Comparison of ENCODE assay signal across 24 mouse cellular contexts in the genomic region with DNA sequence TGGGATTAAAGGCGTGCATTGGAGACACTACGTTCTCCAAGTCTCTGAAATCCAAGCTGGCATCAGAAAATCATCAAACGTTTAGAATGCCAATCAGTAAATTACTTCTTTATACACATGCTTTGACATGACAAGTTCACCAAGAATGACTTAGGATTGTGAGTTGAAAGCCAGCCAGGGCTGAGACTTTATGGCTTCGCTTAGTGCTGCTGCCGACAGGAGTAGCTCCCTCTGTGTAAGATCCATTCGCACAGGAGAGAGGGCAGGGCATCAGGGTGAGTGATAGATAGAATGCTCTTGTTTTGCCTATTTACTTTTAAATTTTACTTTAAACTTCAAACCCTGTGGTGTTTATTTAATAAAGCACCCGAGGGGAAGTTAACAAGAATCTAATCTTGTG. TPM values are rescaled to one million over a fixed set of nuclear protein-coding genes. Genes with fewer than 3 reads are reported as not detected.
DNase-seq lines count a peak whose midpoint lies in the region; ATAC-seq and TF ChIP-seq lines count a peak whose summit lies in the region.
"Had no signal": no experiment of that assay in that cellular context is flagged by ENCODE, and none has a peak within 500 bp of the region (broad histone marks: within the 10 kb centered on the region; RNA-seq: fewer than 3 reads in every experiment).

No protein-coding gene starts in this region.

- H3K4me3 ChIP-seq in liver, embryonic 15.5 days (replicated peaks), result peak overlapping the region; percentile 53; the same call in 1 of the 2 replicates
- H3K4me3 ChIP-seq in liver, embryonic 11.5 days (ENCODE audit: low read depth, low read length), result no peak overlapping the region
- peak overlapping the region; percentile 36 to 69 for H3K4me3 ChIP-seq in MEL (ENCODE audit: control insufficient read depth in 1 of 2, insufficient read depth in 1 of 2, low read depth in 2 of 2, low read length in 2 of 2)
- peak overlapping the region; percentile 72 for H3K4me3 ChIP-seq in bone marrow macrophage, adult 2 months (ENCODE audit: insufficient read depth, low read length)
- H3K4me3 ChIP-seq: forebrain, embryonic 10.5 days; forebrain, embryonic 13.5 days; hindbrain, embryonic 12.5 days; hindbrain, embryonic 15.5 days had no signal

- no peak for ATAC-seq in liver, embryonic 15.5 days (ENCODE audit: insufficient read depth)
- no peak for ATAC-seq in liver, embryonic 11.5 days (replicated peaks; ENCODE audit: low FRiP score)
- ATAC-seq in megakaryocyte, adult 5-6 weeks (ENCODE audit: poor library complexity, severe bottlenecking), result 0 out of 2 replicates have a peak, but pooled peaks have one; percentile 20

- no peak for TF ChIP-seq RAD21 in MEL (IDR thresholded peaks at IDR 0.05; ENCODE audit: low read depth, low read length)

- TF ChIP-seq EP300 in MEL (IDR thresholded peaks at IDR 0.05; ENCODE audit: low read depth in 1 of 2, low read length in 2 of 2), result no peak

- H3K79me2 ChIP-seq in MEL (ENCODE audit: control insufficient read depth, insufficient read depth, low read length, poor library complexity), result no peaks in the 10 kb centered on the region

- 63% methylated on average over 7 of the region's 7 CpGs for WGBS in liver, embryonic 15.5 days (ENCODE audit: insufficient replicate concordance)
- WGBS in liver, embryonic 11.5 days, result 83% methylated on average over 7 of the region's 7 CpGs

- no peaks in the 10 kb centered on the region for H3K36me3 ChIP-seq in liver, embryonic 15.5 days (replicated peaks)
- no peaks in the 10 kb centered on the region for H3K36me3 ChIP-seq in liver, embryonic 11.5 days (ENCODE audit: control insufficient read depth, insufficient read depth, low read length)
- H3K36me3 ChIP-seq in MEL (ENCODE audit: control insufficient read depth in 1 of 2, insufficient read depth in 2 of 2, low read length in 2 of 2), result peaks cover 0 to 20% of the 10 kb centered on the region in 2 experiments; a peak in 2 of 4 replicates
- H3K36me3 ChIP-seq: forebrain, embryonic 10.5 days; hindbrain, embryonic 12.5 days; hindbrain, embryonic 15.5 days had no signal

- H3K4me2 ChIP-seq in liver, embryonic 15.5 days, result peak overlapping the region; percentile 69
- no peak overlapping the region for H3K4me2 ChIP-seq in liver, embryonic 11.5 days
- H3K4me2 ChIP-seq: forebrain, embryonic 13.5 days; heart, embryonic 11.5 days; hindbrain, embryonic 12.5 days; hindbrain, embryonic 15.5 days had no signal

- no peaks in the 10 kb centered on the region for H3K9me3 ChIP-seq in liver, embryonic 15.5 days (replicated peaks)
- H3K9me3 ChIP-seq in liver, embryonic 11.5 days (ENCODE audit: control insufficient read depth, low read length), result no peaks in the 10 kb centered on the region
- H3K9me3 ChIP-seq in MEL (replicated peaks; ENCODE audit: insufficient read depth, low read length), result no peaks in the 10 kb centered on the region
- H3K9me3 ChIP-seq: forebrain, embryonic 10.5 days; forebrain, embryonic 13.5 days; hindbrain, embryonic 12.5 days; hindbrain, embryonic 15.5 days had no signal

- no peak overlapping the region for H3K27ac ChIP-seq in liver, embryonic 15.5 days (replicated peaks)
- no peak overlapping the region for H3K27ac ChIP-seq in liver, embryonic 11.5 days (ENCODE audit: low read depth, low read length)
- peak overlapping the region; percentile 9; the same call in 1 of the 2 replicates for H3K27ac ChIP-seq in MEL (ENCODE audit: control insufficient read depth, low read depth, low read length)
- peak overlapping the region; percentile 71 for H3K27ac ChIP-seq in bone marrow macrophage, adult 2 months (ENCODE audit: insufficient read depth, low read depth, low read length)
- H3K27ac ChIP-seq: forebrain, embryonic 10.5 days; forebrain, embryonic 13.5 days; gastrocnemius, adult 2 months; hindbrain, embryonic 12.5 days; hindbrain, embryonic 15.5 days had no signal

- TF ChIP-seq POLR2A in MEL (IDR thresholded peaks at IDR 0.05; ENCODE audit: control insufficient read depth in 1 of 2, insufficient read depth in 1 of 2, low read depth in 1 of 2, low read length in 2 of 2, poor library complexity in 1 of 2), result no peak
- no peak for TF ChIP-seq POLR2A in bone marrow macrophage, adult 2 months (IDR thresholded peaks at IDR 0.05; ENCODE audit: borderline replicate concordance, low read depth, low read length)

- DNase-seq in liver, embryonic 11.5 days (ENCODE audit: low spot score), result no peak
- peak; percentile 65 for DNase-seq in MEL (ENCODE audit: low read depth, low spot score)
- no peak for DNase-seq in cerebellum, postnatal 10 days
- no peak for DNase-seq in gastrocnemius, adult 18-20 months (ENCODE audit: low spot score)
- no peak for DNase-seq in lung, postnatal 25 days (ENCODE audit: low spot score)
- DNase-seq: adrenal gland, adult 8-10 months; adrenal gland, postnatal 25 days; cerebellum, adult 11-12 months; cerebellum, adult 8-10 months; gastrocnemius, adult 2 months; gastrocnemius, postnatal 14 days; heart, adult 11 months had no signal

- H3K27me3 ChIP-seq in liver, embryonic 15.5 days, result no peaks in the 10 kb centered on the region
- H3K27me3 ChIP-seq in liver, embryonic 11.5 days (replicated peaks; ENCODE audit: control insufficient read depth, insufficient read depth, low read length), result no peaks in the 10 kb centered on the region
- no peaks in the 10 kb centered on the region for H3K27me3 ChIP-seq in MEL (ENCODE audit: control insufficient read depth in 1 of 2, insufficient read depth in 2 of 2, low read length in 2 of 2)
- H3K27me3 ChIP-seq: forebrain, embryonic 13.5 days; hindbrain, embryonic 12.5 days; hindbrain, embryonic 15.5 days had no signal

- peaks cover 14% of the 10 kb centered on the region for H3K4me1 ChIP-seq in liver, embryonic 15.5 days (replicated peaks)
- peaks cover 2% of the 10 kb centered on the region; the same call in 1 of the 2 replicates for H3K4me1 ChIP-seq in liver, embryonic 11.5 days (replicated peaks; ENCODE audit: control insufficient read depth, insufficient read depth, low read length)
- peaks cover 4 to 9% of the 10 kb centered on the region in 2 experiments for H3K4me1 ChIP-seq in MEL (ENCODE audit: control insufficient read depth in 1 of 2, insufficient read depth in 2 of 2, low read length in 2 of 2)
- peaks cover 29% of the 10 kb centered on the region for H3K4me1 ChIP-seq in bone marrow macrophage, adult 2 months (ENCODE audit: control insufficient read depth, insufficient read depth, low read length)
- H3K4me1 ChIP-seq: forebrain, embryonic 10.5 days; forebrain, embryonic 13.5 days; hindbrain, embryonic 12.5 days; hindbrain, embryonic 15.5 days had no signal

- H3K9ac ChIP-seq in liver, embryonic 15.5 days, result no peak overlapping the region
- no peak overlapping the region for H3K9ac ChIP-seq in liver, embryonic 11.5 days (ENCODE audit: low read depth, low read length)
- peak overlapping the region; percentile 38 for H3K9ac ChIP-seq in MEL (ENCODE audit: control insufficient read depth, low read depth, low read length, poor library complexity, severe bottlenecking)
- H3K9ac ChIP-seq: forebrain, embryonic 13.5 days; hindbrain, embryonic 12.5 days; hindbrain, embryonic 15.5 days had no signal

- no peak for TF ChIP-seq CTCF in MEL (IDR thresholded peaks at IDR 0.05 in 2 of 3, conservative IDR thresholded peaks at IDR 0.05 in 1 of 3; ENCODE audit: control insufficient read depth in 1 of 3, insufficient read depth in 1 of 3, low read depth in 2 of 3, low read length in 3 of 3, poor library complexity in 1 of 3, severe bottlenecking in 1 of 3)
- TF ChIP-seq CTCF in bone marrow macrophage, adult 2 months (IDR thresholded peaks at IDR 0.05; ENCODE audit: low read depth, low read length), result no peak

RNA-seq across cellular contexts. Expression of a gene that starts 2.0 kb away (rescaled TPM):
- polyA plus RNA-seq in liver, embryonic 15.5 days (2015; fragmentation: Nextera tagmentation; extraction: Ambion mirVana), result 3.5 and 3.8 TPM in 2 replicates
- polyA plus RNA-seq in liver, embryonic 11.5 days (2014; fragmentation: Nextera tagmentation; extraction: Ambion mirVana), result 5.9 and 6.1 TPM in 2 replicates
- 1.4 and 2.0 TPM in 2 replicates for total RNA-seq in MEL (2012; rRNA removed)
- polyA plus RNA-seq in MEL (2012; ENCODE audit: insufficient read depth in 1 of 2, insufficient read length in 2 of 2, low read depth in 1 of 2, low replicate concordance in 2 of 2, missing spikeins in 1 of 2), result 1 to 10 TPM in 1 of 2 experiments, not detected in 1; 1.6 TPM
- polyA plus RNA-seq in bone marrow macrophage, adult 2 months (2012; ENCODE audit: insufficient read depth, insufficient read length, missing spikeins), result 97.6 and 98.0 TPM in 2 replicates
- total RNA-seq in megakaryocyte, adult 5-6 weeks (2015), result 29.0 and 36.0 TPM in 2 replicates
- 16.3 and 18.5 TPM in 2 replicates for total RNA-seq in megakaryocyte, adult 5-6 weeks (2017)
- total RNA-seq in gastrocnemius, adult 18-20 months (2021), result under 1 TPM in 1 of 2 experiments, not detected in 1; 0.32 TPM
- total RNA-seq: adrenal gland, postnatal 25 days had no signal

RNA-seq across cellular contexts. Expression of a gene that starts 21.3 kb away (rescaled TPM):
- 13.3 and 15.4 TPM in 2 replicates for polyA plus RNA-seq in liver, embryonic 15.5 days (2015; fragmentation: Nextera tagmentation; extraction: Ambion mirVana)
- 30.3 and 32.5 TPM in 2 replicates for polyA plus RNA-seq in liver, embryonic 11.5 days (2014; fragmentation: Nextera tagmentation; extraction: Ambion mirVana)
- total RNA-seq in MEL (2012; rRNA removed), result 10.1 and 14.4 TPM in 2 replicates
- 10 to 100 TPM in 1 of 2 experiments, not detected in 1; 10.7 TPM for polyA plus RNA-seq in MEL (2012; ENCODE audit: insufficient read depth in 1 of 2, insufficient read length in 2 of 2, low read depth in 1 of 2, low replicate concordance in 2 of 2, missing spikeins in 1 of 2)
- 21.0 and 29.4 TPM in 2 replicates for polyA plus RNA-seq in bone marrow macrophage, adult 2 months (2012; ENCODE audit: insufficient read depth, insufficient read length, missing spikeins)
- total RNA-seq in megakaryocyte, adult 5-6 weeks (2015), result 5.8 and 17.2 TPM in 2 replicates
- 11.1 and 13.2 TPM in 2 replicates for total RNA-seq in megakaryocyte, adult 5-6 weeks (2017)
- 1 to 10 TPM; 6.1 to 8.8 TPM for total RNA-seq in gastrocnemius, adult 18-20 months (2021)

RNA-seq across cellular contexts. Expression of a gene that starts 43.4 kb away (rescaled TPM):
- 2.1 TPM in 2 replicates for polyA plus RNA-seq in liver, embryonic 15.5 days (2015; fragmentation: Nextera tagmentation; extraction: Ambion mirVana)
- 10.1 and 10.4 TPM in 2 replicates for polyA plus RNA-seq in liver, embryonic 11.5 days (2014; fragmentation: Nextera tagmentation; extraction: Ambion mirVana)
- total RNA-seq in MEL (2012; rRNA removed), result 8.8 and 9.0 TPM in 2 replicates
- 10 to 100 TPM in 1 of 2 experiments, not detected in 1; 20.8 TPM for polyA plus RNA-seq in MEL (2012; ENCODE audit: insufficient read depth in 1 of 2, insufficient read length in 2 of 2, low read depth in 1 of 2, low replicate concordance in 2 of 2, missing spikeins in 1 of 2)
- polyA plus RNA-seq in bone marrow macrophage, adult 2 months (2012; ENCODE audit: insufficient read depth, insufficient read length, missing spikeins), result 5.4 and 5.8 TPM in 2 replicates
- 8.6 and 11.2 TPM in 2 replicates for total RNA-seq in megakaryocyte, adult 5-6 weeks (2015)
- 13.4 and 15.1 TPM in 2 replicates for total RNA-seq in megakaryocyte, adult 5-6 weeks (2017)
- 1 to 10 TPM; 2.6 to 3.1 TPM for total RNA-seq in gastrocnemius, adult 18-20 months (2021)

RNA-seq across cellular contexts. Expression of a gene that starts 44.0 kb away (rescaled TPM):
- polyA plus RNA-seq in liver, embryonic 15.5 days (2015; fragmentation: Nextera tagmentation; extraction: Ambion mirVana), result 0.37 and 0.56 TPM in 2 replicates
- polyA plus RNA-seq in liver, embryonic 11.5 days (2014; fragmentation: Nextera tagmentation; extraction: Ambion mirVana), result 0.17 and 0.51 TPM in 2 replicates
- 0.82 and 1.1 TPM in 2 replicates for total RNA-seq in MEL (2012; rRNA removed)
- polyA plus RNA-seq in MEL (2012; ENCODE audit: insufficient read depth in 1 of 2, insufficient read length in 2 of 2, low read depth in 1 of 2, low replicate concordance in 2 of 2, missing spikeins in 1 of 2), result 1 to 10 TPM in 1 of 2 experiments, not detected in 1; 1.6 TPM
- 33.5 and 34.4 TPM in 2 replicates for polyA plus RNA-seq in bone marrow macrophage, adult 2 months (2012; ENCODE audit: insufficient read depth, insufficient read length, missing spikeins)
- 6.8 and 8.2 TPM in 2 replicates for total RNA-seq in megakaryocyte, adult 5-6 weeks (2015)
- total RNA-seq in megakaryocyte, adult 5-6 weeks (2017), result 4.3 and 5.5 TPM in 2 replicates
- not detected for total RNA-seq in gastrocnemius, adult 18-20 months (2021)
- total RNA-seq: adrenal gland, postnatal 25 days; gastrocnemius, adult 2 months; gastrocnemius, postnatal 14 days; heart, postnatal 25 days had no signal
- polyA plus RNA-seq: embryonic facial prominence, embryonic 11.5 days; forebrain, embryonic 13.5 days; forebrain, embryonic 16.5 days; heart, postnatal 0 days; hindbrain, embryonic 12.5 days; hindbrain, embryonic 15.5 days had no signal

Comparison
In these comparisons a context has a peak if more than half of its experiments do, and no peak if none do; other contexts are left out.
1. H3K27ac ChIP-seq: peak in MEL (single experiment) and bone marrow macrophage, adult 2 months (single experiment); none in liver, embryonic 15.5 days (single experiment) and liver, embryonic 11.5 days (single experiment).